Comparison of ENCODE assay signal across 8 mouse cellular contexts in genomic region chr3:144203259-144203987, GRCm38 (mm10). TPM values are rescaled to one million over a fixed set of nuclear protein-coding genes. Genes with fewer than 3 reads are reported as not detected.
DNase-seq lines count a peak whose midpoint lies in the region; ATAC-seq and TF ChIP-seq lines count a peak whose summit lies in the region.

No protein-coding gene starts in this region.

- intact Hi-C loops in heart, postnatal 10 days (cut with DNase I) = loop anchor here (5.0 to 10.0 kb wide), 2 partner anchors 291 to 511 kb away; no protein-coding TSS in a partner anchor

- TF ChIP-seq POLR2A in cortical plate, adult 2 months (IDR thresholded peaks at IDR 0.05; ENCODE audit: extremely low read depth, insufficient read depth, low read length) = no peak

- H3K27me3 ChIP-seq in lung, embryonic 14.5 days (ENCODE audit: insufficient read depth, low read length) = no peaks in the 10 kb centered on the region
- H3K27me3 ChIP-seq in limb, embryonic 15.5 days = no peaks in the 10 kb centered on the region
- no peaks in the 10 kb centered on the region for H3K27me3 ChIP-seq in neural tube, embryonic 12.5 days (replicated peaks)

- peak overlapping the region; percentile 99 for H3K27ac ChIP-seq in lung, embryonic 14.5 days (ENCODE audit: low read depth)
- H3K27ac ChIP-seq in cortical plate, adult 2 months (ENCODE audit: insufficient read depth, low read length) = peak overlapping the region; percentile 84
- H3K27ac ChIP-seq in limb, embryonic 15.5 days = peak overlapping the region; percentile 99
- no peak overlapping the region for H3K27ac ChIP-seq in neural tube, embryonic 12.5 days

- no peaks in the 10 kb centered on the region for H3K9me3 ChIP-seq in lung, embryonic 14.5 days (ENCODE audit: low read depth, low read length)
- H3K9me3 ChIP-seq in limb, embryonic 15.5 days = no peaks in the 10 kb centered on the region
- H3K9me3 ChIP-seq in neural tube, embryonic 12.5 days = no peaks in the 10 kb centered on the region

- peaks cover 15% of the 10 kb centered on the region; the same call in 1 of the 2 replicates for H3K36me3 ChIP-seq in lung, embryonic 14.5 days (ENCODE audit: insufficient read depth)
- H3K36me3 ChIP-seq in limb, embryonic 15.5 days = peaks cover 3% of the 10 kb centered on the region; the same call in 1 of the 2 replicates
- no peaks in the 10 kb centered on the region for H3K36me3 ChIP-seq in neural tube, embryonic 12.5 days

- peak overlapping the region; percentile 96 for H3K4me2 ChIP-seq in lung, embryonic 14.5 days
- H3K4me2 ChIP-seq in limb, embryonic 15.5 days = peak overlapping the region; percentile 91
- peak overlapping the region; percentile 91 for H3K4me2 ChIP-seq in neural tube, embryonic 12.5 days (replicated peaks)

- TF ChIP-seq CTCF in lung, embryonic 14.5 days (IDR thresholded peaks at IDR 0.05; ENCODE audit: low read depth) = no peak
- TF ChIP-seq CTCF in cortical plate, adult 2 months (IDR thresholded peaks at IDR 0.05; ENCODE audit: extremely low read depth, insufficient read depth, low read length) = no peak

- peak overlapping the region; percentile 96 for H3K9ac ChIP-seq in lung, embryonic 14.5 days
- peak overlapping the region; percentile 93 for H3K9ac ChIP-seq in limb, embryonic 15.5 days
- peak overlapping the region; percentile 96 for H3K9ac ChIP-seq in neural tube, embryonic 12.5 days

- H3K4me1 ChIP-seq in lung, embryonic 14.5 days (ENCODE audit: insufficient read depth) = 0 out of 2 replicates have a peak, but pooled peaks cover 4% of the 10 kb centered on the region
- peaks cover 2% of the 10 kb centered on the region; the same call in 1 of the 2 replicates for H3K4me1 ChIP-seq in cortical plate, adult 2 months (ENCODE audit: control insufficient read depth, insufficient read depth, low read length)
- peaks cover 35% of the 10 kb centered on the region for H3K4me1 ChIP-seq in limb, embryonic 15.5 days
- H3K4me1 ChIP-seq in neural tube, embryonic 12.5 days = peaks cover 22% of the 10 kb centered on the region

- ATAC-seq in lung, embryonic 14.5 days (ENCODE audit: insufficient read depth) = no peak
- ATAC-seq in limb, embryonic 15.5 days (ENCODE audit: insufficient number of reproducible peaks, low FRiP score, low TSS enrichment, low read depth) = no peak
- no peak for ATAC-seq in neural tube, embryonic 12.5 days (ENCODE audit: low FRiP score, low read depth)

- peak overlapping the region; percentile 68 for H3K4me3 ChIP-seq in lung, embryonic 14.5 days (ENCODE audit: low read depth, low read length)
- H3K4me3 ChIP-seq in cortical plate, adult 2 months (ENCODE audit: insufficient read depth, low read length) = peak overlapping the region; percentile 67
- H3K4me3 ChIP-seq in limb, embryonic 15.5 days = peak overlapping the region; percentile 79
- H3K4me3 ChIP-seq in neural tube, embryonic 12.5 days = peak overlapping the region; percentile 78

- under 1% methylated on average over 15 of the region's 15 CpGs for WGBS in lung, embryonic 14.5 days
- WGBS in limb, embryonic 15.5 days = under 1% methylated on average over 15 of the region's 15 CpGs
- WGBS in neural tube, embryonic 12.5 days = under 1% methylated on average over 15 of the region's 15 CpGs

- peak; percentile 72 for DNase-seq in lung, embryonic 14.5 days
- no peak for DNase-seq in lung, postnatal 25 days (ENCODE audit: low spot score)
- peak; percentile 50 to 56 for DNase-seq in heart, postnatal 10 days
- DNase-seq in spleen, adult 12 weeks (ENCODE audit: low spot score) = no peak
- no peak for DNase-seq in cerebellum, adult 9-11 months

RNA-seq across cellular contexts. Expression of gene Lmo4, which starts 1.6 kb away (rescaled TPM):
- 48.1 and 49.8 TPM in 2 replicates for polyA plus RNA-seq in lung, embryonic 14.5 days (2014; fragmentation: Nextera tagmentation; extraction: Ambion mirVana)
- polyA plus RNA-seq in cortical plate, adult 2 months (2012; rRNA removed) = 338 and 350 TPM in 2 replicates
- total RNA-seq in heart, postnatal 10 days (2021) = 10 to 100 TPM; 39.1 to 40.2 TPM
- 68.1 and 97.7 TPM in 2 replicates for polyA plus RNA-seq in limb, embryonic 15.5 days (2015; fragmentation: Nextera tagmentation; extraction: Ambion mirVana)
- polyA plus RNA-seq in neural tube, embryonic 12.5 days (2016; fragmentation: Nextera tagmentation; extraction: Ambion mirVana) = 53.3 and 58.1 TPM in 2 replicates

Comparison
In these comparisons a context has a peak if more than half of its experiments do, and no peak if none do; other contexts are left out.
1. DNase-seq: peak in lung, embryonic 14.5 days (single experiment) and heart, postnatal 10 days (2 of 2); none in lung, postnatal 25 days (single experiment), spleen, adult 12 weeks (single experiment) and cerebellum, adult 9-11 months (single experiment).
2. Peak in every context shown above with its lines, with median percentiles within 50 percentile points of each other: H3K4me2 ChIP-seq, H3K4me3 ChIP-seq and H3K9ac ChIP-seq.